Mouse (Mus musculus) thymus, postnatal 14 days (tissue): ENCODE data around the gene Amz2.

Source experiments
- DNase-seq: peaks from one replicate; pipeline ENCODE4 v3.0.0; 2021

Gene Amz2

GRCm38 (mm10) chr11:109425392-109426271 lies at the start of gene Amz2:
Gene Amz2, plus strand, starts transcription at chr11:109425946.
- peak; percentile 99 for DNase-seq

DNA sequence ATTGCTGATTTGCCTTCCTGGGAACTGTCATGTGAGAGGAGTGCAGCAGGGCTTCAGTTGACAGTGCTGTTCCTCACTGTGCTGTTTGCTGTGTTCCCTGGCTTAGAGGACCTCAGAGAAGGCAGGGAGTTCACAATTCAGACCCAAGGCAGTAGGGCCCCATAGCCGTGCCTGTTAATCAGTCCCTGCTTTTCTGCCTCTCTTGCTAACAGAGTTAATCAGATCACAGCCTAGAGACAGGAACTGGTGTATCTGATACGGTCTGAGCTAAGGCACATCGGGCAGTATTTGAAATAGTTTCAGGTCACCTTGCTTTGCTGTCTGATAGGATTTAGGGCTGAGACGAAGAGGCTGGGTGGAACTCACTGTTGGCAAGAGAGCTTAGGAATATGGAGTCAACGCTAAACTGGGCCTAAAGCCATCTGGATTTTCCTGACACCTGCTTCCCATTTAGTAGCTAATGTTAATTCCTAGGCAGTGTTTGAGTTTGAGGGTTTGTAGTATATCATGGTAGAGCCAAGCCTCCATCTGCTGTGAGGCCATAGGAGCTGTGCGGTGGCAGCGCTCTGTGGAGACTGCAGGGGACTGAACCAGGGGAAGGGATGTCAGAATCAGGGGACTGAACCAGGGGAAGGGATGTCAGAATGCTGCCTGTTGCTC lies 49.1 kb upstream of the Amz2 start:
- DNase-seq, result no peak

DNA sequence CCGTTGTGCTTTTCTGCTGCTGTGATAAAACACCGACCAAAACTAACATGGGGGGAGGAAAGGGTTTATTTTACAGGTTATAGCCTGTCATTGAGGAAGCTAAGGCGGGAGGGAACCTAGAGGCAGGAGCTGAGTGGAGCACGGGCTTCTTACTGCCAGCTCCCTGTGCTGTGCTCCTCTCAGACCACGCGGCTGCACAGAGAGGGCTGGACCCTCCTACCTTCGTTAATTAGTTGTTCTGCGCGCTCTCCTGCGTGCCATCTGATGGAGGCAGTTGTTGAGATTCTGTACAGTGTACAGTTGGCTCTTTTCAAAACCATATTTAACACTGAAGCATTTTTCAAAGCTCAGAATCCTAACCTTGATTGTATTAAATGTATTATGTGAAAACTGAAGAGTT lies 48.3 kb upstream of the Amz2 start:
- DNase-seq, result no peak

- DNase-seq, result no peak
These were observed 47.7 kb upstream of the Amz2 start for GRCm38 (mm10) chr11:109378051-109378450.

- DNase-seq, result no peak
These were observed 45.1 kb upstream of the Amz2 start for GRCm38 (mm10) chr11:109380662-109381061.

DNA sequence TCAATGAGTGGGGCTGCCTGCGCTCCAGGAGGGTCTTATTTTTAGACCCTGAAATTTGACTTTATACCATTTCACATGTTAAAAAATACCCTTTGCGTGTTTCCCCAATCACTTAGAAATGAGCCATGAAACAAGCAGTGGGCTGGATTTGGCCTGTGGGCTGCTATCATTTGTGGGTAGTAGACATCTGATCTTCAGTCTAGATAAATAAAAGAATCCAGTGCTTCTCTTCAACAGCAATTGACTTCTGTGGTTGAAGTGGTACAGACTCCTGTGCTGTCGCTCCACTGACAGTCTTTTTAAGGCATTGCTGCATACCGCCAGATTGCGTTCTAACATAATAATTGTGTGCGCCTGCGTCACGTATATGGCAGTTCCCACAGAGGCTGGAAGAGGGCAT lies 40.5 kb upstream of the Amz2 start:
- DNase-seq, result no peak

DNA sequence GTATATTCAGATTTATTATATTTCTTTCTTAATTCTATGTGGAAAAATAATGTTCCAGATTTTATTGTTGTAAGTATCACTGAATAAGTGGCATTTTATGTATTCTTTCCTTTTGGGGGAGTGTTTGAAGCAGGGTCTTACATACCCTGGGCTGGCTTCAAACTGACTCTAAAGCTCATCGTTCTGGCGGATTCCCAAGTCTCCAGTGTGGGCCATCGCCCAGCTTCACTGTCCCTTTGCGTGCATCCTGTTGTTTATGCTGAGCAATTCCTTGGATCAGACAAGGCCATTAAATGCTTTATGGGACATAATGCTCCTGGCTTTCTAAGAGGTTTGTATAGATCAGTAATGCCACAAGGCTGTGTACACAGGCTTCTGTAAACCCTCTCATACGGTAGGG lies 36.7 kb upstream of the Amz2 start:
- no peak for DNase-seq

DNA sequence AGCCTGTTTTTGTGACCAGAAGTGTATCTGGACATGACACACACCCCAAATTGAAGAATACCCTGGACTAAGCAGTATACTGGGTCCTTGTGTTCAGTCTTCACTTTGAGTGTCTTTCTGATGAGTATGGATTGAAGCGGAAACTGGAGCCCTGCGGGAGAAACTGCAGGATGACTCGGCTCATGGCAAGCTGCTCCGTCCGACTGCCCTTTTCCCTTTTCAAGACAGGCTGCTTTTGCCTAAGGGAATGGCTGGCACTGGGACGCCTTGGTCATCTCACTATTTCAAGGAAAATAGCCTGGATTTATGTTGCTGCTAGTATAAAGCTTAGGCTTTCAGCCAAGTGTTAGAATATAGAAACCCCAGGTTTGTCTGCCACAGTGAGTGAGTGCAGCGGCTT lies 34.5 kb upstream of the Amz2 start:
- no peak for DNase-seq

GRCm38 (mm10) chr11:109391760-109392159 lies 34.0 kb upstream of the Amz2 start:
- DNase-seq, result no peak

DNA sequence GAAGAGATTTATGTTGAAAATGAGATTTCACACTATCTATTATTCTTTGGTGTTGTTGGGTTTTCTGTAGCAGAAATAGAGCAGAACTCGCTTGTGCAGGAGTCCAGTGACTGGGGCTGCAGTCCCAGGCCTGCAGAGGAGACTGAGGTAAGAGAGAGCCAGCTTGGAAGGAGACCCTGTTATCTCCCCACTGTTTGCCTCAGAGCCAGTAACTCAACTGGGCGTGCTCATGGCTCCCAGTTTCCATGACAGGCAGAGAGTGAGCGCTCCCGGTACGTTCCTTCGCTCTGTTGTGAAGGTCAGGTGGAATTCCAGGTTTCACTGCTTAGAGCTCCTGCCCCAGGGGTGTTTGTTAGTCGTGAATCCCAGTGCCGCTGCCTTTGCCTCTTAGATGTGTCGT lies 33.1 kb upstream of the Amz2 start:
- DNase-seq, result no peak

DNA sequence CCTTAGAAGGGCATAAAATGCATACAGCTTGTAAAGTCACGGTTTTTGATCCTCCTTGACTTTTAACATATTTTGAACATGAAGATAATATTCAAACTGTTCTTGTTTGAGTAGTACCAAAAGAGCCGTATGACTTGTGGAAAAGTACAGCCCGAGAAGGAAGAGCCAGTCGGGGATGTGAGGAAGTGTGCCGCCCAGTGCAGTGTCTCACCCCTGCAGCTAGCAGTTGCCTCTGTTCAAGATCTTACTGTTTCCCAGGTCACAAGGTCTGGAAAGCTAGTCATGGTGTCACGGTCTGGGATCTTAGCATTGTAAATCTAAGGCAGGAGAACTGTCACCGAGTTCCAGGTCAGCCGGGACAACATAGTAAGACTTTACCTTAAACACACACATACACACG lies 31.0 kb upstream of the Amz2 start:
- no peak for DNase-seq

GRCm38 (mm10) chr11:109395291-109395690 lies 30.5 kb upstream of the Amz2 start:
- DNase-seq, result no peak

DNA sequence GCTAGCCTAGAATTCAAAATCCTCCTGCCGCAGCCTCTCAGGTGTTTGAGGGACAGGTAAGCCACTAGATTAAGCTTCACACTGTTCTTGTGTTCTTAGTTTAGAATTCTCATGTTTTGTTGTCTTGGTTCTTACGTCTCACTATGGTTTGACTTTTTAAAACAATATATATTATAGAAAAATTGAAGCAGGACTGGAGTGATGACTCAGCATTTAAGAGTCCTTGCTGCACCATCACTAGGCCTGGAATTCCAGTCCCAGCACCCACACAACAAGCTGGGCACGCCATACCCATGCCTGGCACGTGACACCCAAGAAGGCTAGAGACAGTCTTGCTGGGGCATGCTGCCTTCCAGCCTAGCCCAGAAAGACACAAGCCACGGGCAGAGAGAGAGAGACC lies 19.3 kb upstream of the Amz2 start:
- no peak for DNase-seq

GRCm38 (mm10) chr11:109410197-109410980 lies 15.4 kb upstream of the Amz2 start:
- no peak for DNase-seq

- DNase-seq, result no peak
These were observed 12.1 kb upstream of the Amz2 start, which contains the start of gene 9930022D16Rik for GRCm38 (mm10) chr11:109413617-109414016. Gene 9930022D16Rik, plus strand, starts transcription at chr11:109413917.

DNA sequence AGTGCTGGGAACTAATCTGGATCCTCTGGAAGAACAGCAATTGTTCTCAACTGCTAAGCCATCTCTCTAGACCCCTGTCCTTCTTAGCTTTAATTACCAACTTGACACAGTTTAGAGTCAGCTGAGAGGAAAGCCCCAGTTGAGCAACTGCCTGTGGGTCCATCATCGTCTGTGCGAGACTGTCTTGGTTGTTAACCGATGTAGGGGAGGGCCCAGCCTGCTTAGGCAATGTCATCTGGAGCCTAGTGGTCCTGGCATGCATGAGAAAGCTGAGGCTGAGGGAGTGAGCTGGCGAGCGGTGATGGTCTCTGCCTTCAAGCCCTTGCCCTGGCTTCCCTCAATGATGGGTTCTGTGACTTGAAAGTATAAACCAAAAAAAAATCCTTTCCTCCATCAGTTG lies 10.9 kb upstream of the Amz2 start:
- DNase-seq, result no peak

DNA sequence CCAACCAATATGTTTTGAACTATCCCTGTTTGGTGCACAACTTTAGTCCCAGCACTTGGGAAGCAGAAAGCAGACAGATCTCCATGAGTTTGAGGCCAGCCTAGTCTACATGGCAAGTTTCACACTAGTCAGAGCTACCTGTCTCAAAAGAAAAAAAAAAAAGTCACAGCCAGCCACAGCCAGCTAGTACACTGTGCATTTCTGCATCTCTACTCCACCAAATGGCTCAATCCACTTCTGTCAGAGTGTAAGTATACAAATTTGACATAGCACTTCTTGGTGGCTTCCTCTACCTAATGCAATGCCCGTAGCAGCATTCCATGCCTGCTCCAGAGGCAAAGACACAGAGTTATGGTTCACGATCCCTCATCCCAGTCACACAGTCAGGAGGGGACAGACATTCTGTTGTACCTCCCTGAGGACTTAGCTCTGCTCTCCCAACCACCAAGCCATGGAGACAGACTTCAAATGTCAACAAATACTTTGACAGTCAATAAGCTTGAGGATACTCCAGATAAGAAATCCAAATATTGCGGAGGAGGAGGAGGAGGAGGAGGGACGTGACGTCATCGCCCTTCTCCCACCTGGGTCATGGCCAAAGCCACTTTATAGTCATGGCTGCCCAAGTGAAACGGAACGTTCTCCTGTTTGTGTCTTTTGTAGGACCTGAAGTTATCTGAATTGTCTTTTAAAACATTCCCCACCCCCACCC lies 8.9 kb upstream of the Amz2 start:
- no peak for DNase-seq

- DNase-seq, result no peak
These were observed 8.2 kb upstream of the Amz2 start for GRCm38 (mm10) chr11:109417472-109418040.

GRCm38 (mm10) chr11:109419461-109419860 lies 6.3 kb upstream of the Amz2 start:
- peak; percentile 19 for DNase-seq

DNA sequence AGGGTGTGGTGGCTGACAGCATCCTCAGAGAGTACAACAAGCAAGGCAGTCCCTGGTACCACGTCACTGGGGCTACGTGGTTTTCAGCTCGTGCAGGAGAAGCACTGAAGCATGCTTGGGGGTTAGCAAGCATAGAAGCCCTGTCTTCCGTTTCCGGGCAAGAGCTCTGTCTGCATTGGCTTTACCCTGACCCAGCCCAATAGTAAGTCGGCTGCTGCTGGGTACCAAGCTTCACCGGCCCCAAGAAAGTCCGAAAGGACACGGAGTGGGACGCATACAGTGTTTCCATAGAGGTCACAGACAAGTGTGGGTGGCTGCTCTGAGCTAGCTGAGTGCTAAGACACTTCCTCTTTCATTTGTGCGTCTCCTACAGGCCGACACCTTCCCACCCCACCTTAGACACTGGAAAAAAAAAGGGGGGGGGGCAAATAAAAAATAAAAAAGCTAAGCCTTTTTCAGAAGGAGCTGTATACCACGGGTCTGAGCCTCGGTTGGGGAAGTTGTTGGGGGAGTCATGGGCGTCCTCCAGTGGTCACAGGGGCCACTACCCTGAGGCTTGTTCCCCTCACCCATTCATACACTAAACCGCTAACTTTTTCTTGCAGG lies 5.7 kb upstream of the Amz2 start:
- peak; percentile 81 for DNase-seq

GRCm38 (mm10) chr11:109420567-109420962 lies 5.2 kb upstream of the Amz2 start:
- DNase-seq, result no peak

- DNase-seq, result no peak
These were observed 4.5 kb upstream of the Amz2 start for GRCm38 (mm10) chr11:109421205-109421604.
